Mouse (Mus musculus): ENCODE results near the gene Golph3l. TPM values are rescaled to one million over a fixed set of nuclear protein-coding genes. Genes with fewer than 3 reads are reported as not detected.
"Not testable (repeated sequence)": the region's sequence is repeated elsewhere in the genome, so short reads cannot be mapped to it uniquely, and the experiment has no call there.

Gene Golph3l
- polyA plus RNA-seq, 1 experiment from 2014 or later: 27.4 TPM

- H3K4me2 ChIP-seq: peak overlapping the region; percentile 63
- H3K4me1 ChIP-seq: peaks cover 16% of the 10 kb centered on the region
- WGBS: 53% methylated on average over 8 of the region's 8 CpGs
- no peaks in the 10 kb centered on the region for H3K27me3 ChIP-seq (replicated peaks)
- H3K36me3 ChIP-seq (replicated peaks): peaks cover 4% of the 10 kb centered on the region; the same call in 1 of the 2 replicates
- peak overlapping the region; percentile 76 for H3K27ac ChIP-seq
- no peak for ATAC-seq (replicated peaks)
- peak overlapping the region; percentile 29; the same call in 1 of the 2 replicates for H3K9ac ChIP-seq
- no peaks in the 10 kb centered on the region for H3K9me3 ChIP-seq
- peak overlapping the region; percentile 93 for H3K4me3 ChIP-seq
Observed at GRCm38 (mm10) chr3:95587754-95588603, 755 bp upstream of the Golph3l start.

DNA sequence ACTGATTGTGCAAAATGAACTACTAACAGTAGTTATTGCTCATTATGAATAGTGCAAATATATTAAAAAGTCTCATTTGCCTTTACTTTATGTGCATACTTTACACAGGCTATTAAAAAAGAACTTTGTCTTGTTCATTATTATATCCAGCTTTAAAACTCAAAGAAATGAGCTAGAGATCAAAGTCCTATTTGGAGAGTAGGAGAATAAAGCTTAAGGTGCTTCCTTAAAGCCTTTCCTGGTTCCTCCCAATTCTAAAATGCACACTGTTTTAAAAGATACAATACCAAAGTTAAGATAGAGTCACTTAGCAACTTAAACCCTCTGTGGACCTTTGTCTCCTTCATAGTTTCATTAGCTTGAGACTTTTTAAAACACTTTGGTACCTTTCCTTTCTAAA is 10.0 kb downstream of the Golph3l start:
- Histone ChIP-seq H3K9me3 (no peaks in the 10 kb centered on the region), H3K9ac (no peak overlapping the region)
- no peak for ATAC-seq (replicated peaks)

DNA sequence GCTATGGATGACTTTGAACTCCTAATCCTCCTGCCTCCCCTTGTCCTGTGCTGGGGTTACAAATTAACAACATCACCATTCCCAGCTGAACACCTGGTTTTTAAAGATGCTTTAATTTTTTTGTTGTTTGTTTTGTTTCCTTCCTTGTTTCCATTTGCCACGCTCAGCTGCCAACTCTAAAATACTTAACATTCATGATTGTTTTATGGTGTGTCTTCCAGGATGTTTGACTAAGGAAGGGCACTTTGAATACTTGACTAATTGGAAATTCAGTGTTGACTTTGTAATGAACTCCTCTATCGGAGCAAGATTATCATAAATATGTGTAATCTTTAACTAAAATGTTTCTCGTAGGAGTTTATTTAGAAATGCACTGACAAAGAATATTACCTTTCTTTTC is 12.6 kb downstream of the Golph3l start:
- Histone ChIP-seq H3K27ac (no peak overlapping the region), H3K4me1 (no peaks in the 10 kb centered on the region), H3K4me2 (no peak overlapping the region), H3K9ac (no peak overlapping the region), H3K36me3 (replicated peaks) (0 out of 2 replicates have a peak, but pooled peaks cover 5% of the 10 kb centered on the region), H3K27me3 (replicated peaks) (no peaks in the 10 kb centered on the region), H3K9me3 (no peaks in the 10 kb centered on the region), H3K4me3 (no peak overlapping the region)
- ATAC-seq (replicated peaks): no peak
- WGBS: 92% methylated on average over 3 of the region's 3 CpGs

More for the DNA sequence above, 10.0 kb downstream of the Golph3l start:
- Histone ChIP-seq H3K36me3 (replicated peaks) (peaks cover 7% of the 10 kb centered on the region; the same call in 1 of the 2 replicates), H3K4me3 (no peak overlapping the region), H3K4me1 (no peaks in the 10 kb centered on the region), H3K4me2 (no peak overlapping the region), H3K27me3 (replicated peaks) (no peaks in the 10 kb centered on the region), H3K27ac (no peak overlapping the region)

DNA sequence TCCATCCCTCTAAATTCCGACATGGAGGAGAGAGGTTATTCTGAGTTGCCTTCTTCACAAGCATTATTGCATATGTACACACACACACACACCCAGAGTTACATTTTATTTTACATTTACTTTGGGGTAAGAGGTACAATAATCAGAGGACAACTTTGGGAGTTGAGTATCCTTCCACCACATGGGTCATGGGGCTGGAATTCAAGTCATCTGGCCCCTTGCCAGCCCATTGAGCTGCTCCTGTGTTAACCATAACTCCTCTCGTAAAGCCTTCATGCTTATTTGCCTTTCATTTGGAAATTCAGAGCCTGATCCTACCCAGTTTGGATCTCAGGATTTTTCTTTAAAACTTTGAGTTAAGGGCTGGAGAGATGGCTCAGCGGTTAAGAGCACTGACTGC is 17.4 kb downstream of the Golph3l start:
- Histone ChIP-seq H3K4me3 (no peak overlapping the region), H3K27ac (no peak overlapping the region), H3K4me1 (no peaks in the 10 kb centered on the region), H3K4me2 (no peak overlapping the region), H3K9me3 (no peaks in the 10 kb centered on the region), H3K27me3 (replicated peaks) (no peaks in the 10 kb centered on the region), H3K9ac (no peak overlapping the region), H3K36me3 (replicated peaks) (peaks cover 16% of the 10 kb centered on the region; the same call in 1 of the 2 replicates)
- WGBS: 86% methylated on average over 3 of the region's 3 CpGs
- no peak for ATAC-seq (replicated peaks)

DNA sequence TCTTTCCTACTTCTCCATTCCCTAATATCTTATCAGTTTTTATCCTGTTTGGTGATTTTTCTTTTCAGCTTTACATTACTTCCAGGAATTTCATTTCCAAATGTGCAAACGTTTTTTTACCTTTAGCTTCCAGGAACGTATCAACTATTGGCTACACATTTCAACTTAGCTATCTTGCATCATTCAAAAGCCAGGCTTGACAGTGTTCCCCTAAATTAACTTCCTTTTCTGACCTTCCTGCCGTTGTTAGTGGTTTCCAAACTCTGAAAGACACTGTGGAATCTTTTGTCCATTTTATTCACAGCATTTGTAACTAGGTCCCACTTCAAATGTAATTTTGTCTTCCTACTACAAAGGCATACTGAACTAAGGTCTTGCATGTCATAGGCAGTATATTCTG is 20.5 kb downstream of the Golph3l start:
- Histone ChIP-seq H3K9ac (no peak overlapping the region), H3K27ac (no peak overlapping the region), H3K4me3 (no peak overlapping the region), H3K4me2 (no peak overlapping the region), H3K9me3 (no peaks in the 10 kb centered on the region), H3K27me3 (replicated peaks) (no peaks in the 10 kb centered on the region), H3K36me3 (replicated peaks) (peaks cover 16% of the 10 kb centered on the region; the same call in 1 of the 2 replicates), H3K4me1 (no peaks in the 10 kb centered on the region)
- ATAC-seq (replicated peaks): no peak
- 77% methylated on average over 3 of the region's 3 CpGs for WGBS

GRCm38 (mm10) chr3:95613996-95614395 is 25.3 kb downstream of the Golph3l start:
- 93% methylated on average over 1 of the region's 1 CpGs for WGBS
- Histone ChIP-seq H3K4me1 (no peaks in the 10 kb centered on the region), H3K36me3 (replicated peaks) (peaks cover 30% of the 10 kb centered on the region), H3K9ac (no peak overlapping the region), H3K4me2 (no peak overlapping the region), H3K9me3 (no peaks in the 10 kb centered on the region), H3K4me3 (no peak overlapping the region), H3K27me3 (replicated peaks) (no peaks in the 10 kb centered on the region), H3K27ac (no peak overlapping the region)
- ATAC-seq (replicated peaks): no peak

DNA sequence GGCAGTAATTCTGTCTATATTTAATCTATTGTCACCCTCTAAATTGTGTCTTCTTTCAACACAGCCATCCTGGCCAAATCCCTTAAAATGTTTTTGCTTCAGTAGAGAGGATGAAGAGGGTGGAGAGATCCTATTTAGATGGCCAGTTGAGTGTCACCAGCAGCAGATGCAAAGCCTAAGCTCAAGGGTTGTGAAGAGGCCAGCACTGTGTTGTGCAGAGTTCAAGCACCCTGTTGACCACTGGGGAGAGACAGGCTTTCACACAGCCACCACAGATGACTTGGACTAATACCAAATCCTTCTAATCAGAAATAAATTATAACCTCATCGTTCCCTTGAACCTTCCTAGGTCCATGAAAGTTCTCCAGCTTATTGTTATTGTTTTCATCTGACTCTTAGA is 29.8 kb downstream of the Golph3l start:
- H3K9ac ChIP-seq: no peak overlapping the region
- peaks cover 17% of the 10 kb centered on the region for H3K36me3 ChIP-seq (replicated peaks)
- no peak overlapping the region for H3K4me3 ChIP-seq
- WGBS: 91% methylated on average over 1 of the region's 1 CpGs
- no peaks in the 10 kb centered on the region for H3K9me3 ChIP-seq
- ATAC-seq (replicated peaks): no peak
- H3K27me3 ChIP-seq (replicated peaks): no peaks in the 10 kb centered on the region
- H3K27ac ChIP-seq: no peak overlapping the region
- H3K4me1 ChIP-seq: no peaks in the 10 kb centered on the region
- no peak overlapping the region for H3K4me2 ChIP-seq

DNA sequence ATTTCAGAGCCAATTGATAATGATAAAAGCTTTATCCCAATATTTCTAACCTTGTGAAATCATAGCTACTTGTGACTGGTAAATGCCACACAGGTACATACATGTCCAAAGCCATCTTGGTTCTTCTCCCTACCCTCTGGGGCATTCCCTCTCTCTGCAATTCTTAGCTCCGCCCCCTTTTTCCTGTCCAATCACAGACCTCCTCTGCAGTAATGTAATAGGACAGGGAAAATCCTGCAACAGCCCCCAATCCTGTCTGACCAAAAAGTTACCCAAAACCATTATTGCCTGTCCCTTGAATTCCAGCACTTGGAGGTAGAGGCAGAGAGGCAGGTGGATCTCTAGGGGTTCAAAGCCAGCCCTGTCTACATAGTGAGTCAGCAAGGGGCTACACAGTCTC is 32.5 kb downstream of the Golph3l start:
- Histone ChIP-seq H3K9me3 (no peaks in the 10 kb centered on the region), H3K4me2 (no peak overlapping the region), H3K9ac (no peak overlapping the region), H3K27me3 (replicated peaks) (no peaks in the 10 kb centered on the region), H3K36me3 (replicated peaks) (peaks cover 17% of the 10 kb centered on the region), H3K27ac (no peak overlapping the region), H3K4me1 (peaks cover 6% of the 10 kb centered on the region), H3K4me3 (no peak overlapping the region)
- ATAC-seq (replicated peaks): no peak
- 89% methylated on average over 1 of the region's 1 CpGs for WGBS

DNA sequence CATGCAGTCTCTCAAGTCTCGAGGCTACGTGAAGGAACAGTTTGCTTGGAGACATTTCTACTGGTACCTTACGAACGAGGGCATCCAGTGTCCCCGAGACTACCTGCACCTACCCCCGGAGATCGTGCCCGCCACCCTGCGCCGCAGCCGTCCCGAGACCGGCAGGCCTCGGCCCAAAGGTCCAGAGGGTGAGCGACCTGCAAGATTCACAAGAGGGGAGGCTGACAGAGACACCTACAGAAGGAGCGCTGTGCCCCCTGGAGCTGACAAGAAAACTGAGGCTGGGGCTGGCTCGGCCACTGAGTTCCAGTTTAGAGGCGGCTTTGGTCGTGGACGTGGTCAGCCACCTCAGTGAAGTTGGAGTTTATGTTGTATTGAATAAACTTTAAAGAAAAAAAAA is 33.7 kb downstream of the Golph3l start:
- not testable (repeated sequence) for H3K4me3 ChIP-seq; H3K9ac ChIP-seq; H3K9me3 ChIP-seq; H3K4me2 ChIP-seq; H3K27ac ChIP-seq; H3K27me3 ChIP-seq (replicated peaks); ATAC-seq (replicated peaks)
- 95% methylated on average over 20 of the region's 20 CpGs for WGBS
- Histone ChIP-seq H3K4me1 (peaks cover 18% of the 10 kb centered on the region), H3K36me3 (replicated peaks) (peaks cover 12% of the 10 kb centered on the region)

DNA sequence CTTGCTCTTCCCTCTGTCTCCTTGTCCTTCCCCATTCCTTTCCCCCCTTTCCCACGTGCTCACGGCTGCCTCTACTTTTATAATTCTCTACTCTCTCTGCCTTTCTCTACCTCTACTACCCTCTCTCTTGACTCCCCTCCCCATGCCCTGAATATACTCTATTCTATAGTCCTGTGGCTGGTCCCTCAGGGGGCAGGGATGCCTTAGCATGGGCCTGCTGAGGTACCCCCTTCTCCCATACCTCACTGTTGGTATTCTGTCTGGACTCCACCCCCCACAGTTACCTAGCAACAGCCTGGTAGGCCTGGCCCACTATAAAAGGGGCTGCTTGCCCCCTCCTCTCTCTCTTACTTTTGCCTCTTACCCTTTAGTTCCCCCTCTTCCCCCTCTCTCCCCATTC is 34.8 kb downstream of the Golph3l start:
- H3K4me2 ChIP-seq: no peak overlapping the region
- H3K27ac ChIP-seq: no peak overlapping the region
- no peak overlapping the region for H3K4me3 ChIP-seq
- H3K4me1 ChIP-seq: peaks cover 24% of the 10 kb centered on the region
- peaks cover 14% of the 10 kb centered on the region for H3K36me3 ChIP-seq (replicated peaks)
- H3K9ac ChIP-seq: no peak overlapping the region
- no peaks in the 10 kb centered on the region for H3K27me3 ChIP-seq (replicated peaks)
- H3K9me3 ChIP-seq: no peaks in the 10 kb centered on the region
- WGBS: 62% methylated on average over 2 of the region's 2 CpGs
- no peak for ATAC-seq (replicated peaks)

GRCm38 (mm10) chr3:95623991-95624515 is 35.3 kb downstream of the Golph3l start:
- H3K9me3 ChIP-seq; ATAC-seq (replicated peaks); H3K27me3 ChIP-seq (replicated peaks): not testable (repeated sequence)
- WGBS: 62% methylated on average over 5 of the region's 5 CpGs
- peak overlapping the region; percentile 59 for H3K4me2 ChIP-seq
- H3K36me3 ChIP-seq (replicated peaks): peaks cover 17% of the 10 kb centered on the region
- peaks cover 24% of the 10 kb centered on the region for H3K4me1 ChIP-seq
- peak overlapping the region; percentile 44; the same call in 1 of the 2 replicates for H3K9ac ChIP-seq
- H3K27ac ChIP-seq: peak overlapping the region; percentile 82
- peak overlapping the region; percentile 66 for H3K4me3 ChIP-seq

- under 1% methylated on average over 44 of the region's 44 CpGs for WGBS
Observed at GRCm38 (mm10) chr3:95624628-95625503, 36.1 kb downstream of the Golph3l start, which contains the start of gene Ensa. Gene Ensa, plus strand, starts transcription at chr3:95624993.

More at GRCm38 (mm10) chr3:95624628-95625503, 36.1 kb downstream of the Golph3l start, which contains the start of gene Ensa:
- Histone ChIP-seq H3K9me3 (no peaks in the 10 kb centered on the region), H3K27me3 (replicated peaks) (no peaks in the 10 kb centered on the region), H3K9ac (peak within 1 kb of the TSS; percentile 61), H3K4me1 (peaks cover 24% of the 10 kb centered on the region), H3K27ac (peak within 1 kb of the TSS; percentile 96), H3K36me3 (replicated peaks) (peaks cover 24% of the 10 kb centered on the region), H3K4me2 (peak within 1 kb of the TSS; percentile 66), H3K4me3 (peak within 1 kb of the TSS; percentile 66)
- peak; percentile 99 for ATAC-seq (replicated peaks)
